Mouse (Mus musculus): ENCODE measurements around the gene Lrig2.
"Not testable (repeated sequence)": the region's sequence is repeated elsewhere in the genome, so short reads cannot be mapped to it uniquely, and the experiment has no call there.

Gene Lrig2

GRCm38 (mm10) chr3:104432651-104433050 is 79.1 kb downstream of the Lrig2 start:
- in situ Hi-C loops (cut with MboI), result no loop called here

- in situ Hi-C loops (cut with MboI), result no loop called here
These were observed 79.9 kb downstream of the Lrig2 start for GRCm38 (mm10) chr3:104431848-104432159.

GRCm38 (mm10) chr3:104431156-104431847 is 80.4 kb downstream of the Lrig2 start:
- in situ Hi-C loops (cut with MboI), result no loop called here

GRCm38 (mm10) chr3:104427354-104427753 is 84.4 kb downstream of the Lrig2 start:
- in situ Hi-C loops (cut with MboI), result not testable (repeated sequence)

GRCm38 (mm10) chr3:104424346-104424745 is 87.4 kb downstream of the Lrig2 start:
- in situ Hi-C loops (cut with MboI), result no loop called here

DNA sequence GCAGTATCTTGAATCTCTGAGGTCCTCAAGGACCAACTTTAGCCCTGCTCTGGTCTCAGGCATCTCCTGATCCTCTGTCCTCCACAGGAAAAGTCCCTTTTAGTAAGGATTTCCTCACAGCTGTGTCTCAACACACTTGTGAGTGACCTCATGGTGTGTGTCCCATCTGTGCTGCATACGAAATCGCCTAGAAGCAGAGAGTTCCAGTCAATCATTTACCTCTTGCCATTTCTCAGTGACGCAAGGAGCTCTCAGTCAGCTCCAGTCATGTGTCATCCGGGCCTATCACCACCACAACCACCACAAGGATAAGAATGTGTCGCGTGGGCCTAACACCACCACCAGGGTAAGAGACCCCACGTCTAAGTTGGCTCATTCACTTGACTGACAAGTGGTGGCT is 90.8 kb downstream of the Lrig2 start:
- in situ Hi-C loops (cut with MboI), result no loop called here

- in situ Hi-C loops (cut with MboI), result no loop called here
These were observed 91.7 kb downstream of the Lrig2 start for GRCm38 (mm10) chr3:104419990-104420389.

DNA sequence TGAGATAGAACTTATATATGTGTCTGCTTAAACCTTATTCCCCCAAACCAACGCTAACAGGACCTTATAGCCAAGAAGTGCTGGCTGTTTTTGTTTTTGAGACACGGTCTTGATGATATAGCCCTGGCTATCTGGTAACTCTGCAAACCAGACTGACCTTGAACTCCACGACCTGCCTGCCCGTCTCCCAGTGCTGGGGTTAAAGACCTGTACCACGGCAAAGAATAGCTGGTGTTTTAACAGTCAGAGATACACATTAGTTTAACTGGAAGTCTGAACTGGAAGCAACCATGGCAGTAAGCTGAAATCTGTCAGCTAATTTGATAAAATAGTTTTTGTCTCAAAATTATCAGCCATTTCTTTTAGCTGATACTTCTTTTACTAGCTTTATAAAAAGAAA is 94.9 kb downstream of the Lrig2 start:
- in situ Hi-C loops (cut with MboI), result no loop called here

DNA sequence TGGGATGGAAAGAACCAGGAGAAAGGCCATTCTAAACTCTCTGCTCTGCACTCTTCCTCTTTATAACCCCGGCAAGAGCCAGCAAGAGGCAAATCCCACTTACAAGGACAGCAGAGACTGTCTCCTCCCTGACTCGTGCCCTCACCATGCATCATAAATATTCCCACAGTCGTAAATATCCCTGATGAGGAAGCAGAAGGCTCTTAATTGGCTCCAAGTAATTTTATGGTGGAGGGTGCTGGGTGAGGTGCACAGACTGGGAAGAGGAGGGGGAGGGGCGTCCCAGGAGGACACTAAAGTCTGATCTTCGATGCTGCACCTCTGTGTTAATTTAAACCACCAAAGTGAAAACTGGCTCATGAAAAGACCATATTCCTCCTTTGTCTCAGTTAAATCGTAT is 99.2 kb downstream of the Lrig2 start:
- in situ Hi-C loops (cut with MboI), result no loop called here

DNA sequence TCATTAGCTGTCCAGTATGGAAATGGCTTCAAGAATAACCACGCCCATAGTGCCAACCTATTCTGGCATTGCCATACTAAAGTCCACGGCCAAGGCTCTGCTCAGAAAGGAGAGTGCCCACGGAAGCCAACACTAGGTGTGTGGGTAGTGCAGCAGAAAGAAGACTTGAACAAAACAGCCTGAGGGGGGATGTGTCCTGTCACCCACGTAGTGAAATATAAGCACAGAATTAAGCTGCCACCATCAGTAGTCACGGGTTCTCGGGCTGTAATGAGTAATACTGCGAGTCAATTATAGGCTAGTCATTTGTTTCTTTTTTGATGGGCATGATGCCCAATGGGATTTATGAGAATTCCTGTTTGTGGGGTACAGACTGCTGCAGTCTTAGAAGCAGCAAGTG is 104.2 kb downstream of the Lrig2 start:
- in situ Hi-C loops (cut with MboI), result no loop called here

- in situ Hi-C loops (cut with MboI), result no loop called here
These were observed 108.1 kb downstream of the Lrig2 start for GRCm38 (mm10) chr3:104403582-104403981.

DNA sequence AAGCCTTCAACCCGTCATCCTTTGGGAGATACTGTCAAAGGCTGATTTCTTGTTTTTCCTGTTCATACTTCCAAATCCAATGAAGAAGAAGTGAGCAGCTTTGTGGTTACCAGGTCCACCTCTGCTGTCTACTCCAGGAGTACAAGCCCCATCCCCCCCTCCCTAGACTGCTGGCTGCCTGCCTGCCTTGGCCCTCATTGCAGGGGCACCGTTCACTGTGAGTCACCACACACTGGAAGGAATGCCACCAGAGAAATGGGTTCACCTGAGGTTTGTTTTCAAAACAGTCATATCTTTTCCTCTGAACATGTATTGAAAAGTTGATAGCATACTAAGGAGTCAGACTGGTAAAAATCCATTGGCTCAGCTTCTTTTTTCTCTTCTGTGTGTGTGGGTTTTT is 110.5 kb downstream of the Lrig2 start:
- in situ Hi-C loops (cut with MboI), result no loop called here

GRCm38 (mm10) chr3:104400126-104400525 is 111.6 kb downstream of the Lrig2 start:
- in situ Hi-C loops (cut with MboI), result no loop called here

GRCm38 (mm10) chr3:104399296-104400045 is 112.2 kb downstream of the Lrig2 start:
- in situ Hi-C loops (cut with MboI), result no loop called here

DNA sequence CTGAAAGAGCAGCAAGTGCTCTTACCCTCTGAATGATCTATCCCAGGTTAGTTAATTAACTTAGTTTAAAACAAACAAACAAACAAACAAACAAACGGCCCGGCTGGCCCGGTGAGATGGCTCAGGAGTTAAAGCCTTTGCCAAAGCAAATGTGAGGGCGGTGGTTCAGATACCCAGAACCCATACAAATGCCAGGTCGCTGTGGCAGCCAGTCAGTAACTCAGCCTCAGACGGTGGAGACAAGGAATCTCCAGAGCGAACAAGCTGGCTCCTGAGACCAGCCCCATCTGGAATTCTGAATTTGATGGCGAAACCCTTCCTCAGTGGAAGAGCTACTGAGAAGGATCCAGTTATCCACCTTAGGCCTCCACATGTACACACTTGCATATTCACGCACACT is 114.4 kb downstream of the Lrig2 start:
- in situ Hi-C loops (cut with MboI), result no loop called here

- in situ Hi-C loops (cut with MboI), result no loop called here
These were observed 115.0 kb downstream of the Lrig2 start for GRCm38 (mm10) chr3:104396736-104397081.

DNA sequence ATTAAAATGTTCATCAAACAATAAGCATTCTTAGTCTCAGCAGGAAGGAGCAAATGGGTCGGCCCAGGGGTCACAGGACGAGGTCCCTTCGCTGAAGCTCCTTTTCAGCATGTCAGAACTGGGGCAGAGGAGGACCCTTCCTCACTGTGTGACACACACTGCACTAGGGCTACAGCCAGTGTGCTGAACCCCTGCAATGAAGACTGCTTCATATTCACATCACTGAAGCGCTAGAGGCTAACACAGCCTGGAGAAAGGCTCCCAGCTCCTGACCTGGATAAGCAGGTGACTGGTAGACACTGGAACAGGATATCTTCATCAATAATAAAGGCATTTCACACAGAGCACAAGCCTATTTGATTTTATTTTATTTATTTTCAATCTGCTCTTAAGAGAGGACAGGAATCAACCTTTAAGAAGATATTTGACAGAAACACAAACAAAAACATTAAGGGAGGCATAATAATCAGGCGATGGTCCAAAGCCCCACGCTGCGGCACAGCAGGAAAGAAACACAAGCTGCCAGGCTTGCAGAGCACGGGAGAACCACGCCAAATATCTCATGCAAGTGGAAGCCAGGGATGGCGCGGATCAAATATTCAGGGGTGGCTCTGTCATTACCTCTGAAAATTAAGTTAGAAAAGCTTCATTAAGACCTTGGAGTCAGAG is 115.5 kb downstream of the Lrig2 start:
- in situ Hi-C loops (cut with MboI), result no loop called here

DNA sequence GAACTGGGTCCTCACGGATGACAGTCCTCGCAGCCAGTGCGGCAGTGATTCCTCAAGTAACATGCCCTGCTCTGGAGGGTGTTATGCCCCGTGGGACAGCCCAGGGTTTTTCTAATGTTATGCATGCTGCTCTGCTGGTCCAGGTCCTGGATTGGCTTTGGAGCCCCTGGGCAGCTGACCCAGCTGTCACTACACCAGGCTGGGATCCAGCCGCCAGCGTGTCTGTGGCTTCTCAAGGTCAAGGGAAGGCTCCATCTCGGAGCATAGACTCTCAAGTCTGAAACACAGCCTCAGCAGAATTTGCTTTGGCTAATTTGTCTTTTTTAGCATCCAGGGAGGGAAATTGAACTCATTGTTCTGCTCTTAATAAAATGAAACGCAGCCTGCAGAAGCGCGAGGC is 121.6 kb downstream of the Lrig2 start:
- in situ Hi-C loops (cut with MboI), result no loop called here

DNA sequence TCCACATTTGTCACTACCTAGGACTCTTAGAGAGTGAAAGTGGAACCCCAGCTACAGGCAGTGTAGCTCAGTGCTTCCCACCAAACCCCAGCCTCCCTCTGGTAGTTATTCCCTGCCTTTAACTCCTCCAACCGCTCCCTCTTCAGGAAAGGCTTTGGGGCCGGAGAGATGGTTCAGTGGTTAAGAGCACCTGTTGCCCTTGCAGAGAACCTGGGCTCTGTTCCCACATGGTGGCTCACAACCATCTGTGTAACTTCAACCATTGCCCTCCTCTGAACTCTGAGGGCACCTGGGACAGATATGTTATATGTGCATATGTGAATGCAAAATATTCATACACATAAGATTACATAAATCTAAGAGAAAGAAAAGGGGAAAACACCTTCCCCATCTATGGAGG is 122.3 kb downstream of the Lrig2 start:
- in situ Hi-C loops (cut with MboI), result no loop called here

- in situ Hi-C loops (cut with MboI), result no loop called here
These were observed 126.1 kb downstream of the Lrig2 start for GRCm38 (mm10) chr3:104385587-104385986.

GRCm38 (mm10) chr3:104383681-104384341 is 127.9 kb downstream of the Lrig2 start:
- in situ Hi-C loops (cut with MboI), result no loop called here

DNA sequence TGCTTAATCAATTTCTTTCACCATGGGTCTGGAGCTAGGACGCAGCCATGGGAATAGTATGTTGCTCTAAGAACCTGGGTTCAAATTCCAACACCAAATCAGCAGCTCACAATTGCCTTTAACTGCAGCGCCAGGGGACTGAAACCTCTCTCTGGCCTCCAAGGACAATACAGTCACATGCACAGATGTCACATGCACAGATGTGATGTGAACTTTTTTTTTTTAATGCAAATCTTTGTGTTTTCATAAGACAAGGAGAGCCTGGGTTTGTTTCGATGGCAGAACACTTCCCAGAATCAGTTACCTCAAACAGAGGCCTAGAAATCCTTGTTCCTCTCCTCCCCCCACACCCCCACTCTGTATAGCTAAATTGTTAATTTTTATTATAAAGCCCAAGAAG is 133.5 kb downstream of the Lrig2 start:
- in situ Hi-C loops (cut with MboI), result no loop called here

GRCm38 (mm10) chr3:104373907-104374306 is 137.8 kb downstream of the Lrig2 start:
- in situ Hi-C loops (cut with MboI), result no loop called here
